Mouse (Mus musculus) layer of hippocampus, postnatal 25 days (tissue): Measurements from ENCODE around the gene Bri3. TPM values are rescaled to one million over a fixed set of nuclear protein-coding genes. Genes with fewer than 3 reads are reported as not detected.

ENCODE experiments used
- DNase-seq, 2 experiments: peaks; one replicate each; pipeline ENCODE4 v3.0.0; 2022; ENCODE audit warnings: mixed read lengths in 2 of 2, low spot score in 1 of 2; ENCODE audit errors: extremely low spot score in 1 of 2
- total RNA-seq, 2 experiments: library from RNA; stranded (reverse); gene quantifications; 2 replicates each; pipeline ENCODE4 v1.2.3; 2021

The Bri3 gene
- total RNA-seq, 2 experiments from 2014 or later: 69.3 to 70.2 TPM

DNA sequence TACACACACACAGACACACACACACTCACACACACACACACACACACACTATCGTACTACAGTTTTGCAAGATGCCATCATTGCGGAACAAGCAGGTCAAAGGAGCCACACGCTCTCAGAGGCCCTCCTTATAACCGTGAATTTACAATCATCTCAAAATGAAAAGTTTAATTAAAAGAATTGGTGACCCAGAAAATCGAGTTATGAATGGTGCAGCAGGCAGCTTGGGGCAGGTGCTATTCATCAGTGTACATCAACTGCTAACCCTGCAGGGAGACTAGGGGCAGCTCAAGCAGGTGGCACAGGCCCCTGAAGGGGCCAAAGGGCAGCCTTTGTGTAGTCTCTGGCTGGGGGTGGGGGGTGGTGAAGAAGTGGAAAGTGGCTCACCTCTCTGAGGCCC, 156.6 kb downstream of the Bri3 start:
- no peak for DNase-seq

DNA sequence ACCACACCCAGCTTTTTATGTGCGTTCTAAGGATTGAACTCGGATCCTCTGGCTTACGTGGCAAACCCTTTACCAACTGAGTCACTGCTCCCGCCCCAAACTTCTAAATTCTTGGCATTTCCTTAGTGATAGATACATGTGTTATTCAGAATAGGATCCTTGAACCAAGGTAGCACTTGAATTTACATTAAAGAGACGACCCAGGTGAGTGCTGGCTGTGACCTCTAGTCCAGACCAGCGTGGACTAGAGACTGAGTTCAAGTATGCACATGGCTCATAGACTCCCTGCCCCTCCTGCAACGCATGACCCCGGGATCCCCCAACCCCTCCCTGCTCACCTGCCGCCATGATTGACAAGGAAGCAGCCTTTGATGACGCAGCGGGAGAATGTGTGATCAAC, 162.0 kb downstream of the Bri3 start:
- DNase-seq: no peak

DNA sequence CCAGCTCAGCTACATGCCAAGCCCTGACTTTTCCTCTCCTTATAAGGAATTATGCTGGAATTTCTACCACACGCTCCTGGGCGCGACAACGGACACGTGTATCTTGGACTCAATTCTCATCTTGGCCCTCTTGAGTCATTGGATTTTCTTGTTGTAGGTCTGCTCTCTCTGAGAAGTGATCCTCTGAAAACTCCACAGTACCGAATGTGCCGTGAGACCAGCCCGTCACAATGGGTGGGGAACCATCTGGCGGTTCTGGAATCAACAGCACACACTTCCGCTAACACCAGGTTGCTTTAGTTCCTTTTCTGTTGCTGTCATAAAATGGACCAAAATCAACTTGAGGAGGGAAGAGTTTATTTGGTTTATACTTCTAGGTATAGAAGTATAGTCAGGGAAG, 166.4 kb downstream of the Bri3 start:
- DNase-seq: peak in 1 of 2 experiments; percentile 17

- no peak for DNase-seq
These were observed 167.5 kb downstream of the Bri3 start for GRCm38 (mm10) chr5:144411702-144412101.

- DNase-seq: no peak
These were observed 168.5 kb downstream of the Bri3 start for GRCm38 (mm10) chr5:144412781-144413180.

DNA sequence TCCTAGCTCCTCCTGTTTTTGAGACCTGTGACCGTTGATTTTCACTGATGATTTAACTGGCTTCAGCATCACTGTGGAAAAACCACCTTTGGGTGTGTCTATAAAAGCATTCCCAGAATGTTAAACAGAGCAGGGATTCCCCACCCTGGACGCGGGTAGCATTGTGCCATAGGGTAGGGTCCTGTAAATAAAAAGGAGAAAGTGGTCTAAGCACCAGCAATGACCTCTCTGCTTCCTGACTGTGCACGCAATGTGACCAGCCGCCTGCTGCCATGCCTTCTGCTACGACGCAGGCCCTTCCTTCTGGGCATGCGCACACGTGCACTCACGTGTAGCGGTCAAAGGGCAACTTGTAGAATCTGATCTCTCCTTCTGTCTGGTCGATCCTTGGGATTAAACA, 174.2 kb downstream of the Bri3 start:
- no peak for DNase-seq

DNA sequence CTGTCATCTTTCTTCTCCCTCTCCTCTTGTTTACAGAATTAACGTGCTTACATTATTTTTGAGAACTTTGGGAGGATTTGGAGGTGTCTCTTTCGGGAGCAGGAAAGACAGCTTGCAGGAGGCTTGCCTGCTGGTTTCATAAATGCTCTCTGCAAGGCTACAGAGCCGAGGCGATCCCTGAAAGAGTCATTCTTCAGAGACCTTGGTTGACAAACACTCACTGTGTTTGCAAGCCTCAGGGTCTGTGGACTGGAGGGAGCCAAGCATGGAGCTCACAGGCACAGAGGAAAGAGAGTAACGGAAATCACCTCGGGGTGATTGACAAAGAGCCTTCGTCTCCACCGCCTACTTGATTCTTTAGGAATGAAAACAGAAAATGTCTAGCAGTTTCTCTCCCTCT, 175.8 kb downstream of the Bri3 start:
- no peak for DNase-seq

- DNase-seq: no peak
These were observed 182.5 kb downstream of the Bri3 start for GRCm38 (mm10) chr5:144426697-144427096.

GRCm38 (mm10) chr5:144427861-144428260, 183.6 kb downstream of the Bri3 start:
- no peak for DNase-seq

- no peak for DNase-seq
These were observed 187.2 kb downstream of the Bri3 start for GRCm38 (mm10) chr5:144431481-144431880.

GRCm38 (mm10) chr5:144439286-144440040, 195.2 kb downstream of the Bri3 start:
- DNase-seq: no peak

DNA sequence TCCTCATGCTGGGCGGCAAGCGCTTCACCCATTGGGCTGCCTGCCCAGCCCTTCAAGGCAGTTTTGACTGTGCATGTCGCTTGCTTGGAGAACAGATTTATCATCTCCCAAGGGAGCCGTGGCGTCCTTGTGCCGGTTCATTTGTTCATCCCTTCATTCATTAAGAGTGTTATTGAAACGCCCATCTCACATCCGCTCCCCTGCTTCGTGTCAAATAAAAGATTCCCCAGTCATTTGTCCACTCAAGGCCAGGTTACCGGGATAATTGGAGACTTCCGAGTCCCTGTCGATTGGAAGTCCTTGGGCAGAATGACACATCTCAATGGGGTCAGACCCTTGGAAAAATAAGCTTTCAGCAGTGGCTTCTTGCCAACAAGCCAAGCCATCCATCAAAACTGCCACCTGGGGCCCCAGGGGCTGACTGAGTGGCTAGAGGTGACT, 197.6 kb downstream of the Bri3 start:
- no peak for DNase-seq

- peak in 1 of 2 experiments; percentile 29 for DNase-seq
These were observed 202.4 kb downstream of the Bri3 start for GRCm38 (mm10) chr5:144446475-144447225.

DNA sequence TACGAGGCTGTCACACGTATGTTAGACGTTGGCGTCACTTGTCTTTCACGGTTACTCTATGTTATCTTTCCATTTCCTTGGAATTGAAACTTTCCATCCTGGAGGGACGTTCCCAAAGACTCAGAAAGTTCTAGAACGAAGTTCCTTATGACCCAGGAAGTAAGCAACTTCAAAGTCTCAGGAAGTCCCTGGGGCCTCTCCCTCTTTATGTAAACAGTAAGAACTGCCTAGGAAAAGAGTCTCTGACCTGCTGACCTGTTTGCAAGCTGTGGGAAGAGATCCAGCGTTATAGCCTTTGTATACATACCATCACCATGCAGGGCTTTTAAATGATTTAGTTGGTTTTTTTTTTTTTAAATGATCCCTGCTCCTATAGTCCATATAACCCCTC, 203.0 kb downstream of the Bri3 start:
- no peak for DNase-seq

DNA sequence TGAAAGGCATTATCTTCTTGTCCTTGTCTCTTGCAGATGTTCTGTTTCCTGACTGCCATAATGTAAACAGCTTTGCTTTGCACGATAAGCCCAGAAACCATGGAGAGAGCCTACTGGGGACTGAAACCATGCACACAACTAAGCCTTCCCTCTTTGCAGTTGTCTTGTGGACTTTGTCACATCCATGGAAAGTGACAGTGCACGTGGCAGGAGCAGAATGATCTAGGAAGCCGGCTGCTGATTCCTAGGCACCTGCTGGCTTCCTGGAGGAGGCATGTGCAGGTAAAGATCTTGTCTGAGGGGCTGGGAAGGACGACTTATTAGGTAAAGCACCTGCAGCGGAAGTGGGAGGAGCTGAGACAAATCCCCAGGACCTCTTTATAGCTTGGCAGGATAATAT, 203.7 kb downstream of the Bri3 start:
- no peak for DNase-seq

- no peak for DNase-seq
These were observed 208.7 kb downstream of the Bri3 start for GRCm38 (mm10) chr5:144452776-144453455.

GRCm38 (mm10) chr5:144457623-144458287, 213.5 kb downstream of the Bri3 start:
- DNase-seq: no peak

DNA sequence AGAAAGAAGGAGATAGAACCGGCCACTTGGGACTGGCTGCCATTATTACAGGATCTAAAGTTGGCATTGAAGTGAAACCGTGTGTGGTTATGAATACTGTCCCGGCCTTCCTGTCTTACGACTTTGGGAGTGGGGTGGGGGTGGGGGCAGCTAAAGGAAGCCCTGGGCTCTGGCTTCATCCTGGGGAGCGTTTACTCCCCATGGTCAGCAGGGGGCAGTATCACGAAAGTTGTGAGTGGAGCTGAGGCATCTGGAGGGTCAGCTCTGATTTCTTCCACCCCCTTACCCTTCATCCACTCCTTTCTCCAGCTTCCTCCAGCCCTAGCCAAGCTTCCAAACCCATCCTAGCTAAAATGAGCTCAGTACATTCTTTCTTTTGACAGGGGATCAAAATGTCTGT, 222.8 kb downstream of the Bri3 start:
- DNase-seq: peak; percentile 12 to 29

GRCm38 (mm10) chr5:144473056-144473455, 228.8 kb downstream of the Bri3 start:
- DNase-seq: no peak

GRCm38 (mm10) chr5:144479677-144480171, 235.5 kb downstream of the Bri3 start:
- no peak for DNase-seq
